Mouse (Mus musculus) G1E (cell line): Measurements from ENCODE around the gene Slfn14.

Source experiments
- CTCF ChIP-seq: IDR thresholded peaks from 2 replicates; pipeline ENCODE4 v1.5.1; 2012; ENCODE audit warnings: low read depth, low read length, inconsistent platforms, mixed read lengths
- GATA1 ChIP-seq: IDR thresholded peaks from 2 replicates; pipeline ENCODE4 v1.6.1; 2012; ENCODE audit warnings: borderline replicate concordance, low read length, inconsistent platforms, mixed read lengths

GRCm38 (mm10) chr11:83263146-83263545 is 23.4 kb downstream of the Slfn14 start:
- TF ChIP-seq CTCF (peak; percentile 40; the same call in 1 of the 2 replicates), GATA1 (no peak)
